Mouse (Mus musculus) liver, adult 2 months (tissue): ENCODE results near the gene Bhlha15.

Experiments used
- CTCF ChIP-seq: fragments of 200-500 bp; IDR thresholded peaks from 2 replicates; pipeline ENCODE4 v1.5.1; 2011; ENCODE audit warnings: low read depth, low read length, control low read depth
- POLR2A ChIP-seq: fragments of 200-500 bp; IDR thresholded peaks from 2 replicates; pipeline ENCODE4 v1.6.1; 2011; ENCODE audit warnings: low read length, control low read depth; ENCODE audit not compliant: insufficient read depth; ENCODE audit errors: extremely low read depth

- no peak for TF ChIP-seq POLR2A
- no peak for TF ChIP-seq CTCF
Measured at GRCm38 (mm10) chr5:144200616-144201015, 10.5 kb downstream of the Bhlha15 start.
